1 mouse cellular context compared by ENCODE assay signal in the genomic region with DNA sequence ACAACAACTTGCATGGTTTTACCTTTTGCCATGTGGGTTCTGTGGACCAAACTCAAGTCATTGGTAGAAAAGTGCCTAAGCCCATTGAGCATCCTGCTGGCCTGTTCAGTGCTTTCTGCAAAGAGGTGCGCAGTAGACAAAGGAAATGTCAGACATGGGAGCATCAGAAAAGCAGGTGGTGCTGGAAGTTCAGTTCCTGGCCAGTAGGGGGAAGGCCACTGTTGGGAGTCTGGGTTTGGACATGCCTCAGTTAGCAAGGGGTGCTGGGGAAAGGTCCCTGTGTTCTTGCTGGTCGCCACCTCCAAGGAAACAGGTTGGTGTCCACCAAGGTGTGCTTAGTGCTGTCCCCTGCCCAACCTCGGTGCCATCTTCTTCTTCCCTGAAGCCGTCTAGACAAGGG.
TF ChIP-seq lines count a peak whose summit lies in the region.

No protein-coding gene starts in this region.

TF ChIP-seq in CH12.LX, 34 proteins besides CTCF, POLR2A, EP300 and RAD21:
- no peak for TF ChIP-seq USF1 (IDR thresholded peaks at IDR 0.05; ENCODE audit: low read depth, low read length)
- no peak for TF ChIP-seq ETS1 (conservative IDR thresholded peaks at IDR 0.05; ENCODE audit: low read depth, low read length)
- no peak for TF ChIP-seq MEF2A (IDR thresholded peaks at IDR 0.05; ENCODE audit: borderline replicate concordance, low read depth, low read length)
- TF ChIP-seq ZMIZ1 (IDR thresholded peaks at IDR 0.05; ENCODE audit: low read depth, low read length), result no peak
- TF ChIP-seq E2F4 (IDR thresholded peaks at IDR 0.05; ENCODE audit: insufficient replicate concordance, low read depth, low read length), result no peak
- no peak for TF ChIP-seq ZNF384 (IDR thresholded peaks at IDR 0.05; ENCODE audit: low read depth, low read length)
- no peak for TF ChIP-seq MYC (IDR thresholded peaks at IDR 0.05; ENCODE audit: low read depth, low read length)
- no peak for TF ChIP-seq MAZ (IDR thresholded peaks at IDR 0.05; ENCODE audit: low read depth, low read length)
- TF ChIP-seq KAT2A (IDR thresholded peaks at IDR 0.05; ENCODE audit: insufficient replicate concordance, low read length), result no peak
- no peak for TF ChIP-seq SIN3A (IDR thresholded peaks at IDR 0.05; ENCODE audit: low read length)
- TF ChIP-seq ELF1 (IDR thresholded peaks at IDR 0.05; ENCODE audit: low read depth, low read length), result no peak
- no peak for TF ChIP-seq JUN (IDR thresholded peaks at IDR 0.05; ENCODE audit: insufficient read depth, low read depth, low read length)
- no peak for TF ChIP-seq GABPA (IDR thresholded peaks at IDR 0.05; ENCODE audit: insufficient replicate concordance, low read depth, low read length)
- TF ChIP-seq CHD2 (IDR thresholded peaks at IDR 0.05; ENCODE audit: low read length), result no peak
- no peak for TF ChIP-seq USF2 (conservative IDR thresholded peaks at IDR 0.05; ENCODE audit: low read depth, low read length)
- no peak for TF ChIP-seq RCOR1 (conservative IDR thresholded peaks at IDR 0.05; ENCODE audit: low read depth, low read length)
- no peak for TF ChIP-seq MXI1 (IDR thresholded peaks at IDR 0.05; ENCODE audit: low read depth, low read length)
- TF ChIP-seq MAFK (IDR thresholded peaks at IDR 0.05; ENCODE audit: insufficient replicate concordance, low read length), result no peak
